Mouse (Mus musculus): Measurements from ENCODE around the gene Mill2. TPM values are rescaled to one million over a fixed set of nuclear protein-coding genes. Genes with fewer than 3 reads are reported as not detected.

Mill2 gene
- polyA plus RNA-seq, 1 experiment = 27.9 TPM

- no peak for TF ChIP-seq POLR2A (IDR thresholded peaks at IDR 0.05; ENCODE audit: borderline replicate concordance, extremely low read depth, low read depth, low read length)
- TF ChIP-seq CTCF (IDR thresholded peaks at IDR 0.05; ENCODE audit: insufficient read depth, low read length) = peak; percentile 80
- peak; percentile 80 for DNase-seq
- peak overlapping the region; percentile 21 for H3K4me3 ChIP-seq (replicated peaks; ENCODE audit: extremely low read depth, low read depth, low read length)
- H3K4me1 ChIP-seq (ENCODE audit: control insufficient read depth, insufficient read depth, low read length) = 0 out of 2 replicates have a peak, but pooled peaks cover 4% of the 10 kb centered on the region
- 18% methylated on average over 33 of the region's 33 CpGs for WGBS
Observed at GRCm38 (mm10) chr7:18891872-18892599, 52.3 kb downstream of the Mill2 start.

- H3K4me3 ChIP-seq (replicated peaks; ENCODE audit: extremely low read depth, low read depth, low read length) = no peak overlapping the region
Observed at GRCm38 (mm10) chr7:18893009-18893408, 53.2 kb downstream of the Mill2 start.

GRCm38 (mm10) chr7:18893651-18894430 lies 54.1 kb downstream of the Mill2 start:
- Histone ChIP-seq H3K4me3 (replicated peaks; ENCODE audit: extremely low read depth, low read depth, low read length) (peak overlapping the region; percentile 34), H3K4me1 (ENCODE audit: control insufficient read depth, insufficient read depth, low read length) (0 out of 2 replicates have a peak, but pooled peaks cover 4% of the 10 kb centered on the region)
- no peak for TF ChIP-seq CTCF (IDR thresholded peaks at IDR 0.05; ENCODE audit: insufficient read depth, low read length)
- no peak for TF ChIP-seq POLR2A (IDR thresholded peaks at IDR 0.05; ENCODE audit: borderline replicate concordance, extremely low read depth, low read depth, low read length)
- DNase-seq = peak; percentile 60
- WGBS = 11% methylated on average over 41 of the region's 41 CpGs

More at GRCm38 (mm10) chr7:18893009-18893408, 53.2 kb downstream of the Mill2 start:
- DNase-seq = no peak
- TF ChIP-seq POLR2A (IDR thresholded peaks at IDR 0.05; ENCODE audit: borderline replicate concordance, extremely low read depth, low read depth, low read length) = no peak
- TF ChIP-seq CTCF (IDR thresholded peaks at IDR 0.05; ENCODE audit: insufficient read depth, low read length) = no peak
- H3K4me1 ChIP-seq (ENCODE audit: control insufficient read depth, insufficient read depth, low read length) = 0 out of 2 replicates have a peak, but pooled peaks cover 4% of the 10 kb centered on the region
- 49% methylated on average over 27 of the region's 27 CpGs for WGBS

GRCm38 (mm10) chr7:18896536-18896935 lies 56.8 kb downstream of the Mill2 start:
- H3K4me1 ChIP-seq (ENCODE audit: control insufficient read depth, insufficient read depth, low read length) = 0 out of 2 replicates have a peak, but pooled peaks cover 4% of the 10 kb centered on the region
- no peak overlapping the region for H3K4me3 ChIP-seq (replicated peaks; ENCODE audit: extremely low read depth, low read depth, low read length)
- no peak for DNase-seq
- 32% methylated on average over 5 of the region's 5 CpGs for WGBS
- TF ChIP-seq POLR2A (IDR thresholded peaks at IDR 0.05; ENCODE audit: borderline replicate concordance, extremely low read depth, low read depth, low read length) = no peak
- TF ChIP-seq CTCF (IDR thresholded peaks at IDR 0.05; ENCODE audit: insufficient read depth, low read length) = peak; percentile 48; the same call in 1 of the 2 replicates

GRCm38 (mm10) chr7:18900513-18900912 lies 60.7 kb downstream of the Mill2 start:
- Histone ChIP-seq H3K4me3 (replicated peaks; ENCODE audit: extremely low read depth, low read depth, low read length) (no peak overlapping the region), H3K4me1 (ENCODE audit: control insufficient read depth, insufficient read depth, low read length) (no peaks in the 10 kb centered on the region)
- WGBS = 78% methylated on average over 2 of the region's 2 CpGs
- TF ChIP-seq CTCF (IDR thresholded peaks at IDR 0.05; ENCODE audit: insufficient read depth, low read length) = no peak
- no peak for TF ChIP-seq POLR2A (IDR thresholded peaks at IDR 0.05; ENCODE audit: borderline replicate concordance, extremely low read depth, low read depth, low read length)
- DNase-seq = no peak

- no peak for DNase-seq
- peak; percentile 19; the same call in 1 of the 2 replicates for TF ChIP-seq CTCF (IDR thresholded peaks at IDR 0.05; ENCODE audit: insufficient read depth, low read length)
- no peak for TF ChIP-seq POLR2A (IDR thresholded peaks at IDR 0.05; ENCODE audit: borderline replicate concordance, extremely low read depth, low read depth, low read length)
- no peaks in the 10 kb centered on the region for H3K4me1 ChIP-seq (ENCODE audit: control insufficient read depth, insufficient read depth, low read length)
- WGBS = 63% methylated on average over 3 of the region's 3 CpGs
- no peak overlapping the region for H3K4me3 ChIP-seq (replicated peaks; ENCODE audit: extremely low read depth, low read depth, low read length)
Observed at GRCm38 (mm10) chr7:18902486-18902885, 62.7 kb downstream of the Mill2 start.

GRCm38 (mm10) chr7:18904971-18905370 lies 65.2 kb downstream of the Mill2 start:
- WGBS = 78% methylated on average over 3 of the region's 3 CpGs
- Histone ChIP-seq H3K4me3 (replicated peaks; ENCODE audit: extremely low read depth, low read depth, low read length) (no peak overlapping the region), H3K4me1 (ENCODE audit: control insufficient read depth, insufficient read depth, low read length) (no peaks in the 10 kb centered on the region; the same call in 1 of the 2 replicates)
- no peak for TF ChIP-seq CTCF (IDR thresholded peaks at IDR 0.05; ENCODE audit: insufficient read depth, low read length)
- TF ChIP-seq POLR2A (IDR thresholded peaks at IDR 0.05; ENCODE audit: borderline replicate concordance, extremely low read depth, low read depth, low read length) = no peak
- no peak for DNase-seq

GRCm38 (mm10) chr7:18909797-18910196 lies 70.0 kb downstream of the Mill2 start:
- H3K4me1 ChIP-seq (ENCODE audit: control insufficient read depth, insufficient read depth, low read length) = peaks cover 4% of the 10 kb centered on the region
- no peak for DNase-seq
- WGBS = 1% methylated on average over 17 of the region's 17 CpGs
- TF ChIP-seq POLR2A (IDR thresholded peaks at IDR 0.05; ENCODE audit: borderline replicate concordance, extremely low read depth, low read depth, low read length) = no peak
- TF ChIP-seq CTCF (IDR thresholded peaks at IDR 0.05; ENCODE audit: insufficient read depth, low read length) = no peak
- peak overlapping the region; percentile 86 for H3K4me3 ChIP-seq (replicated peaks; ENCODE audit: extremely low read depth, low read depth, low read length)

- Histone ChIP-seq H3K4me1 (ENCODE audit: control insufficient read depth, insufficient read depth, low read length) (peaks cover 4% of the 10 kb centered on the region), H3K4me3 (replicated peaks; ENCODE audit: extremely low read depth, low read depth, low read length) (peak within 1 kb of the TSS; percentile 86)
- peak; percentile 97 for DNase-seq
- TF ChIP-seq POLR2A (IDR thresholded peaks at IDR 0.05; ENCODE audit: borderline replicate concordance, extremely low read depth, low read depth, low read length) (peak; percentile 76; the same call in 1 of the 2 replicates), CTCF (IDR thresholded peaks at IDR 0.05; ENCODE audit: insufficient read depth, low read length) (no peak)
- under 1% methylated on average over 33 of the region's 33 CpGs for WGBS
Observed at GRCm38 (mm10) chr7:18910241-18910831, 70.6 kb downstream of the Mill2 start, which contains the start of gene Ccdc61. Gene Ccdc61, minus strand, starts transcription at chr7:18910415.

Other genes starting within 250 kb of the Mill2 start
- gene Psg23, start 223.5 kb upstream of the Mill2 start, polyA plus RNA-seq (2012; rRNA removed) = not detected in 2 replicates
- not detected in 2 replicates for gene Psg21, start 183.2 kb upstream of the Mill2 start, polyA plus RNA-seq (2012; rRNA removed)
- gene Psg20, start 153.8 kb upstream of the Mill2 start, polyA plus RNA-seq (2012; rRNA removed) = not detected in 2 replicates
- gene Psg22, start 121.9 kb upstream of the Mill2 start, polyA plus RNA-seq (2012; rRNA removed) = not detected in 2 replicates
- 0.07 TPM in 1 of 2 replicates, not detected in the other for gene Psg19, start 41.4 kb upstream of the Mill2 start, polyA plus RNA-seq (2012; rRNA removed)
- gene Psg17, start 18.4 kb upstream of the Mill2 start, polyA plus RNA-seq (2012; rRNA removed) = 0.27 and 1.1 TPM in 2 replicates
- gene Pglyrp1, start 31.4 kb downstream of the Mill2 start, polyA plus RNA-seq (2012; rRNA removed) = 46.7 and 112 TPM in 2 replicates
- 22.7 and 26.9 TPM in 2 replicates for gene Ccdc61, start 70.4 kb downstream of the Mill2 start, polyA plus RNA-seq (2012; rRNA removed)
- gene Nova2, start 85.9 kb downstream of the Mill2 start, polyA plus RNA-seq (2012; rRNA removed) = 4.2 and 5.0 TPM in 2 replicates
- gene Nanos2, start 147.4 kb downstream of the Mill2 start, polyA plus RNA-seq (2012; rRNA removed) = 0.07 and 0.09 TPM in 2 replicates
- gene Mypop, start 151.3 kb downstream of the Mill2 start, polyA plus RNA-seq (2012; rRNA removed) = 7.2 and 10.2 TPM in 2 replicates
- gene Irf2bp1, start 164.1 kb downstream of the Mill2 start, polyA plus RNA-seq (2012; rRNA removed) = 34.7 and 39.9 TPM in 2 replicates
- gene Foxa3, start 183.6 kb downstream of the Mill2 start, polyA plus RNA-seq (2012; rRNA removed) = 0.39 and 0.60 TPM in 2 replicates
- gene Sympk, start 184.4 kb downstream of the Mill2 start, polyA plus RNA-seq (2012; rRNA removed) = 69.3 and 76.1 TPM in 2 replicates
- not detected in 2 replicates for gene Rsph6a, start 214.7 kb downstream of the Mill2 start, polyA plus RNA-seq (2012; rRNA removed)
- gene Dmwd, start 236.3 kb downstream of the Mill2 start, polyA plus RNA-seq (2012; rRNA removed) = 94.6 and 101 TPM in 2 replicates
- gene Dmpk, start 243.9 kb downstream of the Mill2 start, polyA plus RNA-seq (2012; rRNA removed) = 209 and 259 TPM in 2 replicates

Measured in lung, adult 2 months (tissue).